ENCODE assay signal across 10 mouse cellular contexts in the genomic region with DNA sequence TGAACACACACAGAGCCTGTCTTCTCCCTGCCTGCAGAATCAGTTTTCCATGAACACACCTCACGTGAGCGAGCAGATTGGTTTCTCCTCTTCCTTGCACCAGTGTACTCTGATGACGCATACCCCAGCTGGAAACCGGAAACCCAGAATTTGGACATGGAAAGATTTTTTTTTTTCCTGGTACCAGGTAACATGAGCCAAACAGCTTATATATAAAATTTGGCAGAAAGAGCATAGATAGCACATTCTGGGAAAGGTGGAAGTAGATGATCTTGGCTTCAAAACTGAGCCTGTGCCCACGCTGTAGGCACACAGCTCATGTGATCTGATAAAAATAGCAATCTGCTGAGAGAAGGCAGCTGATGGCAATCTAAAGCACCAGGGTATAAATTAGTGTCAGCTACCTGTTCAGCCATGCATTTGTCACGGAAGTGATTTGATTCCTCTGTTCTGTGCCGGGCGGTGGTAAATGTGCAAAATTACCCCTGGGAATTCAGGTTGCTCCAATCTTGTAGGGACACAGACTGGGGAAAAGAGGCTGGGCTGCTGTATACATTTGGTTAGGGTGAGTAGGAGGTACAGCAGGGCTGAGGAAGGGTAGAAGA. TPM values are rescaled to one million over a fixed set of nuclear protein-coding genes. Genes with fewer than 3 reads are reported as not detected.
A peak's percentile ranks its signal among the peaks of the same experiment; 100 is the strongest.
DNase-seq lines count a peak whose midpoint lies in the region; ATAC-seq lines count a peak whose summit lies in the region.
"Had no signal": no experiment of that assay in that cellular context is flagged by ENCODE, and none has a peak within 500 bp of the region (broad histone marks: within the 10 kb centered on the region; RNA-seq: fewer than 3 reads in every experiment).

No protein-coding gene starts in this region.

- no peaks in the 10 kb centered on the region for H3K9me3 ChIP-seq in forebrain, embryonic 15.5 days
- H3K9me3 ChIP-seq in forebrain, embryonic 11.5 days (ENCODE audit: control insufficient read depth, low read length), result no peaks in the 10 kb centered on the region; the same call in 1 of the 2 replicates

- H3K27ac ChIP-seq in forebrain, embryonic 15.5 days (replicated peaks), result 0 out of 2 replicates have a peak overlapping the region, but pooled peaks have one; percentile 17
- H3K27ac ChIP-seq in forebrain, embryonic 11.5 days (ENCODE audit: low read depth, low read length), result no peak overlapping the region
- H3K27ac ChIP-seq: limb, embryonic 13.5 days had no signal

- peak; percentile 48; the same call in 1 of the 2 replicates for ATAC-seq in forebrain, embryonic 15.5 days (replicated peaks)
- no peak for ATAC-seq in forebrain, embryonic 11.5 days (replicated peaks; ENCODE audit: low FRiP score)

- H3K4me2 ChIP-seq in forebrain, embryonic 15.5 days (replicated peaks), result no peak overlapping the region
- no peak overlapping the region for H3K4me2 ChIP-seq in forebrain, embryonic 11.5 days (ENCODE audit: low read depth, low read length, severe bottlenecking)
- H3K4me2 ChIP-seq: limb, embryonic 13.5 days had no signal

- no peaks in the 10 kb centered on the region for H3K27me3 ChIP-seq in forebrain, embryonic 15.5 days
- no peaks in the 10 kb centered on the region for H3K27me3 ChIP-seq in forebrain, embryonic 11.5 days (ENCODE audit: control insufficient read depth, insufficient read depth, low read length)
- H3K27me3 ChIP-seq: limb, embryonic 13.5 days; megakaryocyte, embryonic 14.5 days had no signal

- H3K36me3 ChIP-seq in forebrain, embryonic 15.5 days, result no peaks in the 10 kb centered on the region
- H3K36me3 ChIP-seq in forebrain, embryonic 11.5 days (ENCODE audit: control insufficient read depth, insufficient read depth, low read length), result no peaks in the 10 kb centered on the region
- H3K36me3 ChIP-seq: limb, embryonic 13.5 days had no signal

- 82% methylated on average over 8 of the region's 8 CpGs for WGBS in forebrain, embryonic 15.5 days
- 87% methylated on average over 8 of the region's 8 CpGs for WGBS in forebrain, embryonic 11.5 days

- no peaks in the 10 kb centered on the region for H3K4me1 ChIP-seq in forebrain, embryonic 15.5 days
- H3K4me1 ChIP-seq in forebrain, embryonic 11.5 days (replicated peaks; ENCODE audit: control insufficient read depth, insufficient read depth, low read length), result no peaks in the 10 kb centered on the region
- H3K4me1 ChIP-seq: megakaryocyte, embryonic 14.5 days had no signal

- H3K4me3 ChIP-seq in forebrain, embryonic 15.5 days, result no peak overlapping the region
- no peak overlapping the region for H3K4me3 ChIP-seq in forebrain, embryonic 11.5 days (ENCODE audit: low read depth, low read length)
- H3K4me3 ChIP-seq: limb, embryonic 13.5 days; megakaryocyte, embryonic 14.5 days had no signal

- H3K9ac ChIP-seq in forebrain, embryonic 15.5 days (replicated peaks), result no peak overlapping the region
- no peak overlapping the region for H3K9ac ChIP-seq in forebrain, embryonic 11.5 days (ENCODE audit: low read length)
- H3K9ac ChIP-seq: limb, embryonic 13.5 days had no signal

- no peak for DNase-seq in forebrain, embryonic 11.5 days (ENCODE audit: low spot score)
- DNase-seq in urinary bladder, adult 18-20 months (ENCODE audit: low spot score in 2 of 2), result peak; percentile 9 to 11
- no peak for DNase-seq in urinary bladder, postnatal 25 days (ENCODE audit: low spot score)
- DNase-seq in layer of hippocampus, adult 18-20 months (ENCODE audit: low spot score in 2 of 2), result peak; percentile 9 to 51
- DNase-seq in right cerebral cortex, postnatal 36 days (ENCODE audit: low spot score in 2 of 2), result peak; percentile 53 to 64
- DNase-seq in adrenal gland, postnatal 25 days, result no peak
- no peak for DNase-seq in lung, postnatal 14 days

RNA-seq across cellular contexts. Expression of a gene that starts 35.2 kb away (rescaled TPM):
- polyA plus RNA-seq in forebrain, embryonic 15.5 days (2015; fragmentation: Nextera tagmentation; extraction: Ambion mirVana), result not detected in 2 replicates
- polyA plus RNA-seq in forebrain, embryonic 11.5 days (2014; fragmentation: Nextera tagmentation; extraction: Ambion mirVana), result not detected in 2 replicates
- total RNA-seq in layer of hippocampus, adult 18-20 months (2021), result not detected
- not detected in 2 replicates for total RNA-seq in adrenal gland, postnatal 25 days (2021)
- polyA plus RNA-seq: limb, embryonic 13.5 days had no signal

Comparison
In these comparisons a context has a peak if more than half of its experiments do, and no peak if none do; other contexts are left out.
1. DNase-seq: peak in urinary bladder, adult 18-20 months (2 of 2), layer of hippocampus, adult 18-20 months (2 of 2) and right cerebral cortex, postnatal 36 days (2 of 2); none in forebrain, embryonic 11.5 days (single experiment), urinary bladder, postnatal 25 days (single experiment), adrenal gland, postnatal 25 days (single experiment) and lung, postnatal 14 days (single experiment).